Mouse (Mus musculus) urinary bladder, postnatal 14 days (tissue): ENCODE data around the gene Gpc3.
"Not testable (repeated sequence)": the region's sequence is repeated elsewhere in the genome, so short reads cannot be mapped to it uniquely, and the experiment has no call there.

Source experiments
- DNase-seq: peaks from one replicate; pipeline ENCODE4 v3.0.0; 2021; ENCODE audit warnings: low spot score

Gpc3 gene

DNA sequence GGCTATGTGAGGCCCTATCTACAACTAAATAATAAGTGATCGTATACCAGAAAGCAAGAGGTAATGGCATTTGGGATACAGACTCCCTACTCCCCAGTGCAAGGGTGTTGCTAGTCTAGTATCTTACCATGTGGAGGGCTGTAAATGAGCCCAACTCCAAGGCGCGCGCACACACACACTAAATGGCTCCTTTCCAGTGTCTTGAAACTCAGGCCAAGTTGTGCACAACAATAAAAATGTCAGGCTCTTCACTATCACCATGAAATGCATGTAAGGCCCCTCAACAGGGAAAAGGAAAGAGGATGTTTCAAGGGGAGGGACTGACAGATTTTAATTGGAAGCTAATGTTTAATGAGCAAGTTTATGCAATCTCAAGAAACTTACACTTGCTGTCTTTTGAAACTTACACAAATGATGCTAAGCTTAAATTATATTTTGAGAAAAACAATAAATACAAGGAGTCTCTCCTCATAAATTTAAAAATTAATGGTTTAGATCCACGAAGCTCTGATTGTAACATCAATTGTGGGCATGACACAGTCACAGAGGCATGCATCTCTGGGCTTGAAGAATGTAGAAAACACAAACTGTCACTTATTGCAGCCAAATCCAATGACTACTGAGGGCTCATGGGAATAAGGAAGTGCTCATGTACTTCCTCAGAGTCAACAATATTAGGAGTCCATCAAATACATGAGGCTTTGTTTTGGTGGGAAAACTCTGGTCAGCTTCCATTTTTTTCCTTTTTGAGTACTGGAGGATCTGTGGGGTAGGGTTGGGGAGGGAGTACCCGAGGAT lies 332.4 kb downstream of the Gpc3 start:
- DNase-seq: no peak

DNA sequence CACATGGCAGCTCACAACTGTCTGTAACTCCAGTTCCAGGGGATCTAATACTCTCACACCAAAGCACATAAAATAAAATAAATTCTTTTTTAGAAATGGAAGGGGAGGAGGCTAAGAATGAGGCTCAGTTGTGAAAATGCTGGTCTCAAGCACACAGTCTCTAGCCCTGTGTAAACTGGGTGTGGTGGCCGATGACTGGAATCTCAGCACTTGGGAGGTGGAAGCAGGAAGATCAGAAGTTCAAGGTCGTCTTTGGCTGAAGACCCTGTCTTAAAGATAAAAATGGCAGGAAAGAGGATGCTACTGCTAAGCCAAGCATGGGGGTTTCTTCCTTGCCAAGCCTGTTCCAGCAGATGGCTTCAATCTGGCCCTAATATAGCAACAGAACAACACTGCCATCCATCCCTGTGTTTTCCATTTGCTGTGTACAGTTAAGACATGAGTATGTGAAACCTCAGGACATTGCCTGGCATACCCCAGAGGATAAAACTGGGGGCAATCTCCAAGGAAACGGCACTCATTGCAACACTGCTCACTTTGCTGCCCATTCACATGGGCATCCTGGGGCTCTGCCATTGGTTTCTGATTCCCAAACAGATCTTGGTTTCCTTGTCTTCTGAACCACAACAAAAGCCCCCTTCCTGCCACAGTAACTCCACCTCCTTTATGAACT lies 334.9 kb downstream of the Gpc3 start:
- DNase-seq: no peak

DNA sequence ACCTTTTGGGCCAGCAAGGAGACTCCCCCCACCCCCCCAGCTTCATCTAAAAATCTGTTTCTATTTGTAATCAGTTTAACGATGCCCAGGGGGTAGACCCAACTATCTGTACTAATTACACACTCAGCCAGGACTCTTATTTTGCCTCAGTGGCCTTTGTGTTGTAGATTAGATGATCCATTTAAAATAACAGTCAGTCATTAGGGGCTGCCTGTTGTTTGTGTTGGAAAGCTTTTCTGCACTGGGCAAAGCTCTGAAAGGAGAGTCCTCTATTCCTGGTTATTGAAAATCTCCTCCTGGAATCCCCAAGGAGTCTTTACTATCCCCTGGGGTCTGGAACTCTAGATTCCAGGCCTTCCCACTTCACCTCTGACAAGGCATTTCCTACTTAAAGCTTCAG lies 336.2 kb downstream of the Gpc3 start:
- DNase-seq: no peak

DNA sequence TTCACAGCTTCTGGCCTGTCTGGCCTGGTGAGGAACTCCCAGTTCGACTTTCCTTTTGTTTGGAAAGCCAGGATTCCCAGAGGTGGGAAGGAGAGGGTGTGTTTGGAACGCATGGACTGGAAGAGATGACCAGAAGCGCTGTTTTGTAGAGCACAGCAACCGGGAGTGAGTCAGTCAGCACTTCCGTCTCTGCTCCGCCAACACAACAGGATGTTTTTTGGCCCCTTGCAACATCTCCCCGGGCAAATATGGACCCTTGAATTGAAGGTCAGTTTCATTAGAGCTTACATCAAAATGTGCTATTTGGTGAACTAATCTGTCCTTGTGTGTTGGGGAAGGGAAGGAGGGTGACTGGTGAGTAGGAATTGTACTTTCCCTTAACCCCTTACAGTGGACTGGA lies 340.7 kb downstream of the Gpc3 start:
- DNase-seq: no peak

DNA sequence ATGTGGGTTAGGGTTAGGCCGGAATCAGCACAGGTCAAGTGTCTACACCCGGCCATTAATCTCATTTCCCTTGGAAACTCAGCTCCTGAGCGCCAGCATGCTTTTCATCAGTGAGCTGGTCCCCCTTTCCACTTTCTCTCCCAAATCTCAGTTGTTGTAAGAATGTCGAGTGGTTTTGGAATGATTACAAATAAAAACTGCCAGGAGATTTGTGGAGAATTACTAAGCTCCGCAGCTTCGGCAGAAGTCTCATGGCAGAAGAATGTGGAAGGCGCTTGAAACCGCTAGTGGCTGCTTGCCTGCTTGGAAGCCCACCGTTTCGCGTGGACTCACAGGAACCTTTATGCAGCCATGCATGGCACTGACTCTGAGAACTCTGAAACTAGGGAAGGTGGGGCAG lies 351.8 kb downstream of the Gpc3 start:
- no peak for DNase-seq

DNA sequence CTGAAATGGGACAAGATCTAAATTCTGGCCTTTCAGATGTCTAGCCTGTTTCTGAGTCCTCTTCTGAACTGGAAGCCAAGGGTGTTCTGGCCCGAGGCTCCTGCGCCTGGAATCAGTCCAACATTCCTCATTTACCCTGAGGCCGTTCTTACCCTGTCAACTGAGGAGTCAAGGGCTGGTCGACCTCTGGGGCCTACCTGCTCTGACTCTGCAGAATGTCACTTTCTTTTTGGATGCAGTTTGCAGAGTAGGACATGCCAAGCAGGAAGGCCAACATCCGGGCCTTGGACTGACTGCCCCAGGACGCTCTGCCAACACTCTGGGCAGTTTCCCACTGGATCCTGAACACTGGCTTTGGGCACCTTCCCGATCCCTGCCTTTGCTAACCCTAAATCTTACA lies 352.2 kb downstream of the Gpc3 start:
- DNase-seq: peak; percentile 5

DNA sequence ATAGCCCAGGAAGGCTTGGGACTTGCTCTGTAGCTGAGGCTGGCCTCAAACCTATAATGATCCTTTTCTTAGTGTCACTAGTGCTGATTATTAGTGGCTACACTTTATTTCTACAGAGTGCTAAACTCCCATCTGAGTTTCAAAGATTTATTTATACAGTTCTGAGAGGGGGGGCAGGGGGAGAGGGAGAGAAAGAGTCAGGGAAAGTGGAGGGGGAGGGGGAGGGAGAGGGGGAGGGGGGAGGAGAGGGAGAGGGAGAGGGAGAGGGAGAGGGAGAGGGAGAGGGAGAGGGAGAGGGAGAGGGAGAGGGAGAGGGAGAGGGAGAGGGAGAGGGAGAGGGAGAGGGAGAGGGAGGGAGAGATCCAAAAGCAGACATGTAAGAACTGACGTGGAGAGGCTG lies 354.0 kb downstream of the Gpc3 start:
- not testable (repeated sequence) for DNase-seq

DNA sequence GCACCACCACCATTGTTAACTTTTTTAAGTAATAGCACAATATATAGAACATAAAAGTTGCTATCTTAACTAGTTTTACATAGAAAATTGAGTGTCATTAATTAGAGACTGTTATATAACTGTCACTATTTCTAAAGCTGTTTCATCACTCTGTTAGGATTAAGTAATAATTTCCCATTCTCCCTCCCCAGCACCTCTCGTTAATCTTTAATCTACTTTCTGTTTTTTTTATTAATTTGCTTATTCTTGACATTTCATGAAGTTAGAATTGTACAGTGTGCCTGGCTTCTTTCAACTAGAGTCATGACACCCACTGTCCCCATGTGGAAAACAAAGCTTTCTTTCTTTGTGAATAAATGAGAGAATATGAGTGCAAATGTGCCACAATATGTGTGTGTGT lies 359.2 kb downstream of the Gpc3 start:
- DNase-seq: no peak

DNA sequence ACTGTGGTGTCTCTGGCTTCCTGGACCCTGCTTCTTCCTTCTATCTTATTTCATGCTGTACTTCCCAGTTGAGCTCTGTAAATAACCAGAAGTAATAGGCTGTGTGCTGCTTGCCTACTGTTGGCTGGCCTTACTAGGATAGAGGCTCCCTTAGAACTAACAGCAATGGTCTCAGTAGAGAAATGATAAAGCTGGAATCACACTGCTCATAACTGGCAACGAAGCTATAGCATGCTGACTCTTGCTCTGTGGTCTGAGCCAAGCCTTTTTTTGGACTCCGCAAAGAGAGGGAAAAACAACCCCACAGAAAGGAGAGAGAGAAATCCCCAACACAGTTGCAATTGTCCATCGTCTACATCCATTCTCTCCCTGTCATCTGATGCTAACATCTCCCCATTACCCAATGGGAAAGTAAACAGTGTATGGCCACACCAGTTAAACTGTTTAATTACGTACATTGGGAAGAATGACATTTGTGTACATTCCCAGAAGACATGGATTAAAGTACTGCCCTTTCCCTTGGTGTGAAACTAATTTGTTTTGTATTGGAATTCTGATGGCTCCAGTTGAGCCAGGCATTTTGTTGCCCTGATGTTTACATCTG lies 368.0 kb downstream of the Gpc3 start:
- DNase-seq: no peak

DNA sequence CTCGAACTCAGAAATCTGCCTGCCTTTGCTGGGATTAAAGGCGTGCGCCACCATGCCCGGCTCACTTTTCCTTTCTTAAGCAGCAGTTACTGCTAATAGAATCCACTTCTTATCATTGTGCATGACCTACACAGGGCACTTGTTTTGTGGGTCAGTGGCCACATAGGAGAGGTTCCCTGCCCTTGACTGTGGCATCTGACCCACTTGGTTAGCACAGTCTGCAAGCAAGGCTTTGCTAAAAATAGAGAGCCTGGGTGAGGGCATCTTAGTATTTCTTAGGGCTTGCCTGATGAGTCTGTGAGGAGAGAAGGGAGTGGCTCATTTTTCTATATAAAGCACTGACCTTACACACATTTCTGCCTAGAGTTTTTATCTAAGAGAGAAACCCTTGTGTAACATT lies 376.3 kb downstream of the Gpc3 start:
- DNase-seq: no peak

DNA sequence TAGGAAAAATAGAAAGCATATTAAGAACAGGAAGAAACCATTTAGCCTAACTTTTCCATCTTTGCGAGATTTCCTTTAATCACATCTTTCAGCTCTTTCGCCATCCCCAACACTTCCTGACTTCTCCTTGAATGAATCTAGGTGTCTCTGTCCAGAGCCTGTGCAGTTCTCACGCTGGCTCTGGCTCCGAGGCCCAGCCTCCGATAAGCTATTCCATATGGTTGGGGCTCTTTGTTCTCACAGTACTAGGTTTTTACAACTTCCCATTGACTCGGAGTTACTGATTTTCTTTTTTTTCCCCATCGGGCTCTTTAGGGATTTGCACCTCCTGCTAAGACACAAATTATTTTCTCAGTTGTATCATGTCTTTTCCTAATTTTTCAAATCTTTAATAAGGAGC lies 381.8 kb downstream of the Gpc3 start:
- no peak for DNase-seq

DNA sequence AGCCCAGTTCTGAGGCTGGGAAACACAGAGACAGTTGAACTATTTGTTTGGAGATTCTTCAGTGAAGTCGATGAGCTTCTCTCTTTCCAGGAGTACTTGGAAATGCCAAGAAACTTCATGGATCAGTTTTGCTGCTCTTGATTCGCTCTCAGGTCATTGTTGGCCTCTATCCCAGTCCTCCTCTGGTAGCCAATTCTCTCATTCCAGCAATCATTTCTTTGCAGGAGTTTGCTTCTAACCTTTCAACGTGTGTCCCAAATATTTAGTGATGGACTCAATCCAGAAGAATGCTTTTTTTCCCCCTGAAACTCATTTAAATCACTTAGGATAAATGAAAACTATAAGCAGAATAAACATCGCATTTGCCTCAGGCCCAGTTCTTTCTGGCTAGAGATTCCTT lies 383.0 kb downstream of the Gpc3 start:
- no peak for DNase-seq
